Mouse (Mus musculus): Measurements from ENCODE around the gene Mypn. TPM values are rescaled to one million over a fixed set of nuclear protein-coding genes. Genes with fewer than 3 reads are reported as not detected.

The Mypn gene
- total RNA-seq, 2 experiments from 2014 or later, result 1.4 to 2.1 TPM

DNA sequence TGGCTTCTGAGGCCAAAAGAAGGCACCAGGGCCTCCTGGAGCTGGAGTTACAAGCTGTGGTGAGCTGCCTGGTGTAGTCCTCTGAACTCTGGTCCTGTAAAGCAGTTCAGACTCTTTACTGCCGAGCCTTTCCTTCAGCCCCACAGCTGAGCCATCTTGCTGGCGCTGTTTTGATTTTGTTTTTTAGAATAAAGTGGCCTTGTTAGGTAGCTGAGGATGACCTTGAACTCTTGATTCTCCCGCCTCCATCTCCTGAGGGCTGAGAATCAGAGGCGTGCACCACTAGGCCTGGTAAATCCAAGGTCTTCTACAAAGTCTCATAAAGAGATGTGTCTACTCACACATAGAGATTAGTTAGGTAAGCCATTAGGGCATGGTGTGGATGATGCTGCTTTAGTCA, 49.0 kb downstream of the Mypn start:
- DNase-seq, result no peak

DNA sequence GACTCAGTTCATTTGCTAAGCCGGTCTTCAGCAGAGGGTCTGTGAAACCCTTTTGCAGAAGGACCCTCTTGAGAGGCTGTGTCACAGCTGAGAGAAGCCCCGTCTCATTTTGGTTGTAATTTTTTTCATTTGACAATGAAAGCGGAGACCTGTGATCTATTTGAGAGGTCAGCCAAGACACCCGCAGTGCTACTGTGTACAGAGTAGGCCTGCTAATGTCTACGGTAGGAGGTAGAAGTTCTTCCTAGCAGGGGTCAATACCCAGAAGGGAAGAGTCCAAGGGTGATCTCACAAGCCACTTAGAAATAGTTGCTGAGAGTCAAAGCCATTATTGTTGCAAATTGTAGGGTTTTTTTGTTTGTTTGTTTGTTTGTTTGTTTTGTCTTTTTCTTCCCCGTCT, 49.5 kb downstream of the Mypn start:
- no peak for DNase-seq

DNA sequence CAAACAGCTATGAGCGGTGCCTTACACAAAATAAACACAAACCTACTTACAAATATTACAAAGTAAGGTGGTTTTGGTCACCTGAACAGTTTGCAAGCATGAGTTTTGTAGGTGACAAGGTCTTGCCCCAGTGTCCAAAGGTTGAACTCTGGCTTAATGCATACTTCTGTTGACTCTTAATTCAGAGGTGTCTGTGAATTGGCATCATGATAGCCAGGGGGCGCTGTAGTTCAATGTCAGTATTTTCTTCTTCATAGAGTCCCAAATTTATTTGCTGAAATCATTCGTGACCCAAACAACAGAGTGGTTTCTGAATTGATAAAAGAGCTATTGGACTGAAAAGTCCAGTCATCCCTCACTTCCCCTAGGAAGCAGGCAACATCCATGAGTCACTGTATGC, 50.2 kb downstream of the Mypn start:
- peak; percentile 32 to 63 for DNase-seq

DNA sequence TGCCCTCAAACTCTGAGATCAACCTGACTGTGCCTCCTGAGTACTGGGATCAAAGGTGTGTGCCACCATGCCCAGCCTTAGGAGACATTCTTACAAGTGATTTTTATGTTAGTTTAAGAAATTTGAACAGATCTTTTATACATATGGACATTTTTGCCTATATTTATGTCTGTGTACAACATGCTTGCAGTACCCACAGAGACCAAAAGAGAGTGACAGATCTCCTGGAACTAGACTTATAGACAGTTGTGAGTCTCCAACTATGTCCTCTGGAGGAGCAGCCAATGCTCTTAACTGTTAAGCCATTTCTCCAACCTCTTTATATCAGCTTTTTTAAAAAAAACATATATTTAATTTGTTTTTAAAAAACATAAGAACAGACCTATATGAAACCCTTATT, 51.4 kb downstream of the Mypn start:
- no peak for DNase-seq

DNA sequence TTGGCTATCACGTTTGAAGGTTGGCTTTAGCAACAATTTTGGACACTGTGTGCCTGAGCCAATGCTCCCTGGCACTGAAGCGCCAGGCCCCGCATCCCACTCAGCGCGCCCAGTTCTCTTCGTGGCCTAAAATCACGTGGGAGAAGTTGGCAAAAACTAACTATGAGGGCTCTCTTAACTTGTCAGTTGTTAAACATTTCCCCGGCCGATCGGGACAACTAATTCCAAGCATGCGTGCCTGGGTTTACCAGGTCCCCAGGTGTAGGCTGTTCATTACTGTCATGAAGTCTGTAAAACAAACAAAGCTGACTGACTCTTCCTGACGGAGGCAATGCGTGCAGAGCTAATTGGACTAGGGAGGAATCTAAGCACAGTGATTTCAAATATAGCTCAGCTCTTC, 61.1 kb downstream of the Mypn start:
- no peak for DNase-seq

DNA sequence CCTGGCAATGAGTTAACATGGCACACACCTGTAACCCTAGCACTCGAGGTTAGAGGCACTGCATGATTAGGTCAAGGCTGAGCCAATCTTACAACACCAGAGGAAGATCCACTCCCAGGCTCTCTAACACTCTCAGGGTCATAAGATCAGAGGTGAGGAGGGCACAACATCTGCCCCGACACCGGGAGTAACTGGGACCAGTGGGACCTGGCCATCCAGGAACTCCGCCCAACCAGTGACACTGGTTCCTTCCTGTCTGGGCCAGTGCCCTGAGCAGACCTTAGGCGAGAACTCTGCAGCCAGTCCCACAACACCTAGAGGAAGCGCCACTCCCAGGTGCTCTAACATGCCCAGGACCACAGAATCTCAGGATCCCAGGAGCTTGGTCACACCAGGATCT, 67.3 kb downstream of the Mypn start:
- no peak for DNase-seq

DNA sequence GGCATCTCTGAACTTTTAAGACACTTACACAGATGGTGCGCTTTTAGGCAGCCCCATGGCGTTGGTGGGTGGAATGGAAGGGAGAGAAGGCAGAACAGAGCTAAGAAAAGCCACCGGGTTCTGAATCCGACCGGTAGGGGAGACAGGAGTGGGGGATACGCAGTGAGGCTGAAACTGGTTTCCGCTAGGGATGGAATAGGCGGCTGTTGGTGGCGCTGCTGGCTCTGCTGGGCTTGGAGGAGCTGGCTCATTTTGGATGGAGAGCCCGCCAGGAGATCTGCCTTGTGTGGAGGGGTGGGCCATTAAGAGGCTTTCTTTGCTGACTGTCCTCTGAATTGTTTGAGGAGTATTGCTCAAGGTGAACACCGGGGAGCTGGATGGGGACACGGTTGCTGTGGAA, 68.1 kb downstream of the Mypn start:
- no peak for DNase-seq

DNA sequence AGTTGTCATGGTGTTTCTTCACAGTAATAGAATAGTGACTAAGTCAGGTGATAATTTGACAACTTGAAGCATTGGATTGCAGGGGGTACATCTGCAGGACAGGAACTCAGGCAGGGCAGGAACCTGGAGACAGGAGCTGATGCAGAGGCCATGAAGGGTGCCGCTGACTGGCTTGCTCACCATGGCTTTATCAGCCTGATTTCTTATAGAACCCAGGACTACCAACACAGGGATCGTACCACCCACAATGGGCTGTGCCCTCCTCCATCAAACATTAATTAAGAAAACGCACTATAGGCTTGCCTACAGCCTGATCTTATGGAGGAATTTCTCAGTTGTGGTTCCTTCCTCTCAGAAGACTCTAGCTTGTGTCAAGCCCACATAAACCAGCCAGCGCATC, 70.4 kb downstream of the Mypn start:
- no peak for DNase-seq

DNA sequence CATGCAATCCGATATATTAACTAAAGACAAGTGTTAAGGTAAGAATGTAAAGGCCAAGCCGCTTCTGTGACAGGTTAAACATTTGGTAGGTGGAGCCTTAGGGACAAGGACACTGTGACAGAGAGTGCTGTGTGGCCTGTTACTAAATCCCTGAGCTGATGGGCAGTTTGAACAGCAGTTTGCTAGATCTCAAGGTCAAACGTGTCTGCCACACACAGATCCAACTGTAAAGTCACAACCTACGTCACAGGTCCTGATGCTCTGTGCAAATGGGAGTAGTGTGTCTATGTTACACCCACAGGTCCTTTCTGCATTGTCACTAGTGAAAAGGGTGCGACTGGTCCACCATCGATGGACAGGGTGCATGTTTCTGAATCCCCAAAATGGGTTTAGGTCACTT, 71.4 kb downstream of the Mypn start:
- DNase-seq, result no peak

DNA sequence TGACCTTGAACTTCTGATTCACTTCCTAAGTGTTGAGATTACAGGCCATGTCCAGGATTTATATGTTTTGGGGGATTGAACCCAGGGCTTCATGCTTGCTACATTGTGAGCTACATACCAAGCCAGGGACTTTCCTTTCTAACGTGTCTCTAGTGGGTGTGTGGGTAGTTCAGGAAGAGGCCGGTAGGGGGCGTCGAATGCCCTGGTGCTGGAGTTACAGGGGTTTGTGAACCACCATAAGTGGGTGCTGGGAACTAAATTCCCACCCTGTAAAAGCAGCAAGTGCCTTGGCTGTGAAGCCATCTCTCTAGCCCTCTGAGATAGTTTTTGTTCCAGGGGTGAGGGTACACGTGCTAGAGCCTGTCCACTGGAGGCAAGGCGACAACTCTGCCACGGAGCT, 73.3 kb downstream of the Mypn start:
- DNase-seq, result no peak

DNA sequence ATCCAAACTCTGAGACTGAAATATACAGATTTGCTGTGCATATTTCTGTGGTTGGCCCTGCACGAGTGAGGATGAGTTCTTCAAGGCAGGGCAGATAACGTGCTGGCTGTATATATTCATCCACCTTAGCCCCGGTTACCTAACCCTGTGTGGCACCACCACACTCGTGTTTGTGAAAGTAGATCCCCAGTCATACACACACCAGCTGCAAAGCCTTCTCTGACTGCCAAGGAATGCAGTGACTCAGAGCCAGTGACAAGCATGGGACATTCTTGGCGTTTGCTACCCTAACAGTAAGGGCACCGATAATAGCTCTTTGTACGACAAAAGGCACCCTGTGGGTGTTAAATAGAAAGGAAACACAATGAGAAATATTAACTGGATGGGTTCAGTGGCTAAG, 75.5 kb downstream of the Mypn start:
- no peak for DNase-seq

DNA sequence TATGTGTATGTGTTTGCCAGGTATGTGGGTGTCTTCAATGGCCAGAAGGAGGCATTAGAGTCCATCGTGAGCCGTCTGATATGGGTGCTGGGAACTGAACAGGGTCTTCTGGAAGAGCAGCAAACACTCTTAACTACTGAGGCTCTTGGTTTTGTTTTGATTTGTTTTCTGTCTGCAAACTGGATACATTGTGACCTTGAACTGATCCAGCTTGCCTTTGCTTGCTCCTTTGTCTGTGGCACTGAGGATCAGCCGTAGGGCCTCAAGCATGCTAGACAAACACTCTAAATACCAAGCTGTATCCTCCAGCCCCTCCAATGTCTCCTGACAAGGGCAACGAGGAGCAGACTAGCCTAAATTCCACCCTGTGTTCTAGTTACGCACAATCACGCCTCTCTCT, 76.6 kb downstream of the Mypn start:
- DNase-seq, result no peak

DNA sequence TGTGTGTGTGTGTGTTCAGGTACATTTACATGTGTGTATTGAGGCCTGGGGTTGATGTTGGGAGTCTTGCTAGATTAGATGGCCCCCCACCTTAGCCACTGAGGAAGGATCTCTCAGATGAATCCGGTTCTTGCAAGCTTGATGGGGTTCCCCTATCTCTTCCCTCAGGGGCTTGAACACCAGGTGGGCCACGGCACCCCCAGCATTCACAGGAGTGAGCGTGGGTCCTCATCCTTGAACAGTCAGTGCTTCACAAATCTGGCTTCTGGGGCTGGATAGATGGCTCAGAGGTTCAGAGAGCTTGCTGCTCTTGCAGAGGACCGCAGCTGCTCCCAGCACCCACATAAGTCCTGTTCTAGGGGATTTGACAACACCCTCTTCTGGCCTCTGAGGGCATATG, 77.6 kb downstream of the Mypn start:
- no peak for DNase-seq

DNA sequence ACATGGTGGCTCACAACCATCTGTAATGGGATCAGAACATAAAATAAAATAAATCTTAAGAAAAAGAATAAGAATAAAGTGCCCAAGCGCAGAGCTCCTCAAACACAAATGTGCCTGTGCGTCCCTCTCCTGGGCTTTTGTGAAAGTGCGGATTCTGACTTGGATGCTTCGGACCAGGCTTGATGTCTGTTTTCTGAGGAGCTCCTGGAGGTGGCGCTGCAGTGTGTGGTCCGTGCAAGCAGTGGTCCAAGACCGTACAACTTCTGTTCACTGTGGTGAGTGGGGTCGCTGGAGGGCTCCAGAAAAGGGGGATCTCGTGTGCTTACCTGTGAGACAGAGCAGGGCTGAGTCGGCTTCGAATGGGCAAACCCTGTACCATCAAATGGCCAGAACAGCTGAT, 78.4 kb downstream of the Mypn start:
- DNase-seq, result no peak

DNA sequence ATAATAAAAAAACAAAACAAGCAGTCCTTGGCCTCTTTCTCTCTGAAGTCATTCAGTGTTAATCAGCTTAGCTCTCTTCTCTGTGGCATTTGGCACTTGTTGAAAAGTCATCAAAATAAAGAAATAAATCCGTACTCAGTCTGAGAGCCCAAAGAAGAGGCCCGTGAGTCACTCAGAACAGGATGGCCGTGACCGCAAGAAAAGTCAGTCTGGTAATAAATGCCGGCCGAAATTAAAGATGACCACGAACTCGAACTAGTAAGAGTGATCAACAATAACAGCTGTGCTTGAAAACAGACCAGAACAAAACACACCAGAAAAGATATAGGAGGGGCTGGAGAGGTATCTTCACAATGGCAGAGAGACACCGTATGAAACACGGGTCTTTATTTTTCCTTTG, 79.7 kb downstream of the Mypn start:
- DNase-seq, result no peak

DNA sequence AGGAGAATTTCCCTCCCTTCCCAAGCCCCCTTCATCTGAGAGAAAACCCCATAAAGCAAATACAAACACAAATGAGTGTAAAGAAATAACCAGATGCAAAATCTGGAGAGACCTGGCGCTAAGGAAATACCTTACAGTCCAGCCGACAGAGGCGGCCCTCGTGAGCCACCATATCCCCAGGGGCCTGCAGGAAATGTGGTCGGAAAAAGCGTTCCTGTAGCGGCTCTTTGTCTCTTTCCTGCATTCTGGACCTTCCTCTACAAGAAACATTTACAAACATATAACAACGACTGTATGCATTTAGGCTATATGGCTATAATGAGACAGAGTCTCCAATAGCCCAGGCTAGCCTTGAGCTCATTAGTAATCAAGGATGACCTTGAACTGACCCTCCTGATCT, 80.6 kb downstream of the Mypn start:
- DNase-seq, result no peak

DNA sequence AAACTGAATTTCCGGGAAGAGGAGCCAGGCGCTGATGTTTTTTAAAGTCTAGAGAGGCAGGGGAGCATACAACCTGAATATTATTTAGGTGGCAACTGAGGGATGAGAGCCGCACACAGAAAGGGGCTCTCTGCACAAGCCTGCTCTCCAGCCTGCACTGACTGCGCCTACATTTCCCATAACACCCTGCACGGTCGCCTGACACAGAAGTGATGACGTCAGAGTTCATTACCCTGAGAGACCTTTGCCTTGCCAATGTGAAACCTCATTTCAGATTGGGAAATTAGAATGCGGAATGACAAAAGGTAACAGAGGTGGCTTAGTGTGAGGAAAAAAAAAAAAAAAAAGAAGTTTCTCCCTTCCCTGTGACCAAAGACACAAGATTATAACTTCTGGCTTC, 81.2 kb downstream of the Mypn start:
- DNase-seq, result peak; percentile 20 to 29

DNA sequence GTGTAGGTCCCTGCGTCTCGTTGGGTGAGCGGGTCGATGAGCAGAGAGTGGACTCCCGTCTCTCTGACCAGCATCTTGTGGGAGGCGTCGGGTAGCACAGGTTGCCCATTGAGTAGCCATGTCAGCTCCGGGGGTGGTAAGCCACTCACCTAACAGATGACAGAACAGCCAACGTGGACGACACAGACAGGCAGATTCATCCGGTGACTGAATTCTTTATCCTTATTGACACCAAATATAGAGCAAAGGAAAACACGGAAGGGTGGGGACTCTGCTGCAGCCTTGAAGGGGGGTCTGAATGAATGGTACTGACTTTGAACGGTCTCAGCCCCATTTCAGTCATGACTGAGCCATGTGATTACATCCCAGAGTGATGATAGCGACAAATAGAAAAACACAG, 81.8 kb downstream of the Mypn start:
- DNase-seq, result no peak

DNA sequence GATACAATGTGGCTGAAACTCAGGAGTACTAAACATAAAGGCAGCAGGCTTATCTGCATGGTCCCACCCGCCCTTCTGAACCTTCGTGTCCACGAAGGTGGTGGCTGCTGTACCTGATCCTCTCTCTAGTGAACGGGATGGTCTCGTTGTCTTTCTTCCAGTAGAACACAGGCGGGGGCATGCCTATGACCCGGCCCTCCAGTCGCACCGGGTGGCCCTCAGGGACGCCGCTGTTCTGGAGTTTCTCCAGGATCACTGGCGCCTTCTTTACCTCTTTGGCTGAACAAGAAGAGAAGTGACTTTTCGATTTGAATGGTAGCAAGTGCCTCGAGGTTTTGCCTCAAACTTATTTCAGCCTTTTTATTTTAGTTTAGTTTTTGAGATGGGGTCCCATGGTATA, 83.8 kb downstream of the Mypn start:
- no peak for DNase-seq

DNA sequence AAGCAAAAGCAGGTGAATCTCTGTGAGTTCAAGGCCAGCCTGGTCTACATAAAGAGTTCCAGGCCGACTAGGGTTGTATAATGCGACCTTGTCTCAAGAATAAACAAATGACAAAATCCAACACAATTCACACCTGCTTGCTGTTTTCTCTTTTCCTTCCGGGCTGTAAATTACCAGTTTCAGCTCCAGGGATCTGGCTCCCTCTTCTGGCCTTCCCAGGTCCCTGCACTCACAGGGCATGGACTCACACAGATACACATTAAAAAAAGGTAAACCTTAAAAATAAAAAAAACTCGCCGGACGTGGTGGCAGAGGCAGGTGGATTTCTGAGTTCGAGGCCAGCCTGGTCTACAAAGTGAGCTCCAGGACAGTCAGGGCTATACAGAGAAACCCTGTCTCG, 86.2 kb downstream of the Mypn start:
- no peak for DNase-seq

DNA sequence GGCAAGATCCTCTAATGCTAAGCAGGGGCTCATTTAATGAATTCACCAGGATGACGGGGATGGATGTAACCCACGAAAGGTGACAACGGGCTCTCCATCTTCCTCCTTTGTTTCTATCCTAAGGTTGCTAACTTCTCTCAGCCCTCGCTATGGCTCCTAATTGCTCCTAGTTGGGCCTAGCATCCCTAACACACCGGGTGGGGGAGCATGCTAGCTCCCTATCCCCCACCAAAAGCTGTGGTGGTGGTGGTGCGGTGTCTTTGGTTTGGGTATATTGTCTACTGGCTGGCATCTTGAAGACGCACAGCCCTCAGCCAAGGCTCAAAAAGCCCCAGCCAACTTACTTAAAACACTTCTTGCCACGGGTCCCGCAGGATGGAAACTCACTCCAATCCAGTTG, 87.4 kb downstream of the Mypn start:
- DNase-seq, result no peak

DNA sequence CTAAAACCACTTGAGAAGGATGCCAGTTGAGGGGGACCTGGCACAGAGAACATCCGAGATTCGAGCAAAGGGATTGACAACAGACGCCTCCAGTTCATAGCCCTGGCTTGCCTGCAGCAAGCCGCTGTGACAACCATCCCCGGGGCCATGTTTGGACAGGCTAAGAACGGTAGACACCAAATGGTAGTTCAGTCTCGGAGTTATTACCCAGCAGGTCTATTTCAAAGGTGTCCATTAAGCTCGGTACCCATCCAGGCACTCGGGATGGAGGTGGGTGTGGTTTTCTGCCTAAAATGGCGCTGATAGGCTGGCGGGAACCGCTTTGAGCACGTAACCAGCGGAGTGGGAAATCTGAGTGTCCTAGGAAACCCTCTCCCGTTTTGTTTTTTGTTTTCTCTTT, 87.9 kb downstream of the Mypn start:
- DNase-seq, result no peak

DNA sequence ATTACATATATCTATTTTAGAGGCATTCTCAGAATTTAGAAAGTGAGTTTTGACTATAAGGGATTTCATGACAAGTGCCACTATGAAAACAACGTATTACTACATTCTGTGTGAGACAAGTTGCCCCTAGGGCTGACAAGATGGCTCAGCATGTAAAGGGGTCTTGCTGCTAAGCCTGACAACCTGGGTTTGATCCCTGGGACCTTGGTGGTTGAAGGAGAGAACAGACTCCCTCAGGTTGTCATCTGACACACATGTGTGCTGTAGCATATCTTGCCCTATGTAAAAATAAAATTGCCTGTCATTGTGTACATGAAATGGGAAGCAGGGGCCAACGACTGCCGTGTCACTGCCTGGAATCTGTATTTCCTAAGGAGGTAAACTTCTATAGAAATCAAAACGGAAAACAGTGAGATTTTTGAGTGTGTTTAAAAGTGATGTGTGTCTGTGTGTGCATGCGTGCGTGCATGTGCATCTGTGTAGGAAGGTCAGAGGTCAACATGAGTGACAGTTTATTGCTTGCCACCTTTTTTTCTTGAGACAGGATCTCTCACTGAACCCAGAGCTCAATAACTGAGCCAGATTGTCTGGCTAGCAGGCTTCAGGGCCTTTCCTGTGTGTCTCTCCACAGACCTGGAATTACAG, 89.9 kb downstream of the Mypn start:
- DNase-seq, result no peak

DNA sequence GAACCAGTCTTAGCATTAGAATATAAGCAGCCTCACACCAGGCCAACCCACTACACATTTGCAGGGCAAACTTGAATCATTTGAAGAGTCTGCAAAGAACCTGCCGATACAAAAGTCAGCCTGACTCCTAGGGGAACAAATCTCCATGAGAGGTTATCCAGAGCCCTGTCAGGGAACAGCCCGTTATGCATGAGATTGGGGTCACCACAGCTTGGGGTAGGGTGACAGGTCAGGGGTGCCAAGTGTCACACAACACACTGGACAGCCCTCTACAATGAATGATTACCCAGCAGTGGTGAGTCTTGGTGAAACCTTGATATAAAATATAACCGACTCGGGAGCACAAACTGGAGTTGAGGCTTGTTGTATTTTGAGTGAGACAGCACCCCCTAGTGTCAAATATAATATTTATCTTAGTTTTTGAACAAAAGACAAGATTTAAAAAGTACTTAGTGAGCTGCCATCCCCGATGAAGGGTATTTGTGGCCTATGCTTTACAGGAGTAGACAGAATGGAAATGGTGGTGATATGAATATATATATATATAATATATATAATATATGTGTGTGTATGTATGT, 90.6 kb downstream of the Mypn start:
- no peak for DNase-seq

DNA sequence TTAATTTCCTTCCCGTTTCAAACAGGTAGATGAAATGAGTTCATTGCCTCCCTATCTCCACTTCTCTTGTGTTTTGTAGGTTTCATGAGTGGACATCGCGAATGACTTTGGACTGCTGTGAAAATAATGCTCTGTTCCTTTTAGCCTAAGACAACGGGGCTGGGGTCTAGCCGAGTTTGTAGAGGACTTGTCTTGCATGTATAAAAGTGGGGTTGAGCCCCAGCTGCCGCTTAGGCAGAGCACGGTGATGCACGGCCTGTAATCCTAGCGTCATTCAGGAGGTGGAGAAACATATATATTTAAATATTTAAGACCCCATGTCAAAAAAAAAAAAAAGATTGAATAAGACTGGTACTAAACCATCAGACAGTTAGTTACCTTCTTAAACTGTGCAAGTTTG, 103.1 kb downstream of the Mypn start:
- DNase-seq, result no peak
